Mouse (Mus musculus) intestine, postnatal 0 days (tissue): ENCODE measurements around the gene Ext2. TPM values are rescaled to one million over a fixed set of nuclear protein-coding genes. Genes with fewer than 3 reads are reported as not detected.

Source experiments
- ATAC-seq: fragments of 200-750 bp; cut with Nextera tagmentation; 2 replicates; pipeline ENCODE4 v1.8.0; 2017; ENCODE audit warnings: mild to moderate bottlenecking, moderate TSS enrichment, moderate library complexity
- H3K27ac ChIP-seq: fragments of 300-500 bp; sonication (generic); 2 replicates; pipeline ENCODE4 v1.5.1; 2014; ENCODE audit warnings: mild to moderate bottlenecking, low read depth, low read length, moderate library complexity
- H3K27me3 ChIP-seq: fragments of 300-500 bp; sonication (generic); replicated peaks from 2 replicates; pipeline ENCODE4 v1.6.1; 2014; ENCODE audit warnings: low read length, mixed read lengths; ENCODE audit not compliant: control insufficient read depth, insufficient read depth
- H3K36me3 ChIP-seq: fragments of 300-500 bp; sonication (generic); 2 replicates; pipeline ENCODE4 v1.6.1; 2014; ENCODE audit warnings: mild to moderate bottlenecking, moderate library complexity; ENCODE audit not compliant: control insufficient read depth, insufficient read depth
- H3K4me1 ChIP-seq: fragments of 300-500 bp; sonication (generic); replicated peaks from 2 replicates; pipeline ENCODE4 v1.6.1; 2014; ENCODE audit warnings: antibody characterized with exemption, low read length, mixed read lengths; ENCODE audit not compliant: control insufficient read depth, insufficient read depth
- H3K4me2 ChIP-seq: fragments of 300-500 bp; sonication (generic); replicated peaks from 2 replicates; pipeline ENCODE4 v1.6.1; 2014; ENCODE audit warnings: low read depth, mild to moderate bottlenecking, moderate library complexity
- H3K4me3 ChIP-seq: fragments of 300-500 bp; sonication (generic); 2 replicates; pipeline ENCODE4 v1.5.1; 2014; ENCODE audit warnings: low read depth, low read length
- H3K9ac ChIP-seq: fragments of 300-500 bp; sonication (generic); 2 replicates; pipeline ENCODE4 v1.6.1; 2014; ENCODE audit warnings: mild to moderate bottlenecking, low read depth, low read length
- H3K9me3 ChIP-seq: fragments of 300-500 bp; sonication (generic); 2 replicates; pipeline ENCODE4 v1.6.1; 2016; ENCODE audit warnings: mixed run types; ENCODE audit not compliant: control insufficient read depth
- CTCF ChIP-seq: sonication (generic); IDR thresholded peaks from 2 replicates; pipeline ENCODE4 v1.5.1; 2016; ENCODE audit warnings: low read depth, mild to moderate bottlenecking, control low read depth, antibody characterized with exemption, moderate library complexity
- WGBS: fragments of 180-500 bp; shearing (Covaris S2); extraction: QIAGEN DNeasy Blood & Tissue Kit; methylation state at CpG from one replicate; pipeline ENCODE4 v1.1.7; 2014; 5-methylcytosine and 5-hydroxymethylcytosine counted together
- polyA plus RNA-seq: library from polyadenylated mRNA; unstranded; fragments of >200 nt; fragmentation: Nextera tagmentation; extraction: Ambion mirVana; gene quantifications from 2 replicates; pipeline ENCODE4 v1.2.1, GENCODE M21; 2015

The Ext2 gene
- polyA plus RNA-seq, 1 experiment from 2014 or later, result 40.8 TPM

- Histone ChIP-seq H3K4me2 (no peak overlapping the region), H3K4me3 (no peak overlapping the region), H3K9ac (no peak overlapping the region), H3K36me3 (no peaks in the 10 kb centered on the region), H3K27ac (no peak overlapping the region), H3K27me3 (no peaks in the 10 kb centered on the region), H3K4me1 (peaks cover 11% of the 10 kb centered on the region; the same call in 1 of the 2 replicates), H3K9me3 (no peaks in the 10 kb centered on the region)
- 91% methylated on average over 7 of the region's 7 CpGs for WGBS
- no peak for ATAC-seq
- no peak for TF ChIP-seq CTCF
Measured at GRCm38 (mm10) chr2:93776267-93777055, 45.9 kb downstream of the Ext2 start.

GRCm38 (mm10) chr2:93775431-93775830, 46.9 kb downstream of the Ext2 start:
- no peak overlapping the region for H3K4me2 ChIP-seq

GRCm38 (mm10) chr2:93774946-93775345, 47.4 kb downstream of the Ext2 start:
- H3K4me2 ChIP-seq, result no peak overlapping the region
- TF ChIP-seq CTCF, result no peak
- H3K27me3 ChIP-seq, result no peaks in the 10 kb centered on the region
- WGBS, result 71% methylated on average over 5 of the region's 5 CpGs
- no peak overlapping the region for H3K9ac ChIP-seq
- no peaks in the 10 kb centered on the region for H3K9me3 ChIP-seq
- no peak overlapping the region for H3K27ac ChIP-seq
- peaks cover 11% of the 10 kb centered on the region; the same call in 1 of the 2 replicates for H3K4me1 ChIP-seq
- H3K36me3 ChIP-seq, result peaks cover 3% of the 10 kb centered on the region; the same call in 1 of the 2 replicates
- H3K4me3 ChIP-seq, result no peak overlapping the region
- ATAC-seq, result no peak

More at GRCm38 (mm10) chr2:93775431-93775830, 46.9 kb downstream of the Ext2 start:
- no peak for ATAC-seq
- no peak overlapping the region for H3K9ac ChIP-seq
- H3K4me3 ChIP-seq, result no peak overlapping the region
- TF ChIP-seq CTCF, result no peak
- no peaks in the 10 kb centered on the region for H3K9me3 ChIP-seq
- H3K27ac ChIP-seq, result no peak overlapping the region
- 59% methylated on average over 4 of the region's 4 CpGs for whole genome bisulfite sequencing
- peaks cover 11% of the 10 kb centered on the region; the same call in 1 of the 2 replicates for H3K4me1 ChIP-seq
- H3K36me3 ChIP-seq, result no peaks in the 10 kb centered on the region
- no peaks in the 10 kb centered on the region for H3K27me3 ChIP-seq

GRCm38 (mm10) chr2:93772765-93773085, 49.6 kb downstream of the Ext2 start:
- H3K27ac ChIP-seq, result no peak overlapping the region
- no peak overlapping the region for H3K9ac ChIP-seq
- H3K4me3 ChIP-seq, result no peak overlapping the region
- H3K27me3 ChIP-seq, result no peaks in the 10 kb centered on the region
- no peaks in the 10 kb centered on the region for H3K9me3 ChIP-seq
- 0 out of 2 replicates have a peak, but pooled peaks have one; percentile 5 for ATAC-seq
- peaks cover 14% of the 10 kb centered on the region; the same call in 1 of the 2 replicates for H3K36me3 ChIP-seq
- no peaks in the 10 kb centered on the region for H3K4me1 ChIP-seq
- H3K4me2 ChIP-seq, result no peak overlapping the region
- TF ChIP-seq CTCF, result no peak
- WGBS, result 40% methylated on average over 4 of the region's 4 CpGs

- H3K27ac ChIP-seq, result no peak overlapping the region
- no peak for TF ChIP-seq CTCF
- ATAC-seq, result peak; percentile 71
- WGBS, result 36% methylated on average over 16 of the region's 16 CpGs
- H3K4me2 ChIP-seq, result peak overlapping the region; percentile 44; the same call in 1 of the 2 replicates
- H3K4me1 ChIP-seq, result no peaks in the 10 kb centered on the region
- H3K9ac ChIP-seq, result no peak overlapping the region
- no peaks in the 10 kb centered on the region for H3K27me3 ChIP-seq
- H3K9me3 ChIP-seq, result no peaks in the 10 kb centered on the region
- H3K36me3 ChIP-seq, result peaks cover 14% of the 10 kb centered on the region; the same call in 1 of the 2 replicates
- no peak overlapping the region for H3K4me3 ChIP-seq
Measured at GRCm38 (mm10) chr2:93772054-93772764, 50.2 kb downstream of the Ext2 start.

GRCm38 (mm10) chr2:93770895-93771294, 51.5 kb downstream of the Ext2 start:
- WGBS, result 67% methylated on average over 4 of the region's 4 CpGs
- no peak overlapping the region for H3K4me3 ChIP-seq

More at GRCm38 (mm10) chr2:93770895-93771294, 51.5 kb downstream of the Ext2 start:
- no peak for ATAC-seq
- H3K27me3 ChIP-seq, result no peaks in the 10 kb centered on the region
- no peak overlapping the region for H3K9ac ChIP-seq
- H3K9me3 ChIP-seq, result no peaks in the 10 kb centered on the region
- no peak overlapping the region for H3K4me2 ChIP-seq
- H3K4me1 ChIP-seq, result no peaks in the 10 kb centered on the region
- no peak for TF ChIP-seq CTCF
- H3K36me3 ChIP-seq, result peaks cover 14% of the 10 kb centered on the region; the same call in 1 of the 2 replicates
- no peak overlapping the region for H3K27ac ChIP-seq
